Mouse (Mus musculus): Measurements from ENCODE around the gene Nfil3.

Gene Nfil3

DNA sequence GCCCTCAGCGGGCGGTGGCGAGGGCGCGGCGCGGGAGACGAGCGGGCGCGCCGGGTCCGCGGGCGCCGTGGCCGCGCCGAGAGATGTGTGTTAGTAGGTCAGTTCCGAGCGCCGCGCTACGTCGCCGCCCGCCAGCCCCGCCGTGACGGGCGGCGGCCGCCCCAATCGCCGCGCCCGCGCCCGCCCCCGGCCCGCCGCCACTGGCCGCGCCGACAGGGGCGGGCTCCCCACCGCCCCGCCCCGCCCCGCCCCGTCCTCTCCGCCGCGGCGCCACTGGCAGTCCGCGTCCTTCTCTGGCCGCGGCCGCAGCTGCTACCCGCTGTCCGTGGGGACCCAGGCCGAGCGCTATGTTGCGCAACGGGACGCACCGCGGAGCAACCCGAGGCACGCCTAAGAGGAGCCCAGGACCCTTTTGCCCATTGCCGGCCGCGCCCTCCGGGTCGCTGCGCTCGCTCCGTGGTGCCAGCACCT lies at the start of gene Nfil3:
Nfil3 (minus strand) TSS at position 123 of the 471 bp plus-strand sequence.
- DNase-seq (ENCODE audit: low read depth, low spot score): no peak

DNA sequence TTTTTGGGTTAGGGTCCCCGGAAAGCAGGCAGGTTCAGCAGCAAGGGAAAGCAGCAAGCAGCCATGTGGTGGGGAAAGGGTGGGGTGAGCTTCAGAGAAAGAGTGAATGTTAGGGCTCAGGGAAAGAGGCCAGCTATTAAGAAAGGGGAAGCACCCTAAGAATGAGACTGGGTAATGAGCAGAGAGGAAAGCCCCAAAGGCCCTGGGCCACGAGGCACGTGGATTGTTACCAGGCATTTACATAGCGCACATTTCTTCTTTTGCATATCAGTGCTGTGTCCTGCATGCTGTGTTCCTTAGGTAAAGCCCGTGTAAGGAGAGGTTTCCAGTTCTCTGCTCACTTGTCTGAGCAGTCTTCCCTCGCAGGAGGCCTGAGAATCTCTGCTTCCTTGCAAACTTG lies 43.4 kb upstream of the Nfil3 start:
- no peak for DNase-seq (ENCODE audit: low read depth, low spot score)

DNA sequence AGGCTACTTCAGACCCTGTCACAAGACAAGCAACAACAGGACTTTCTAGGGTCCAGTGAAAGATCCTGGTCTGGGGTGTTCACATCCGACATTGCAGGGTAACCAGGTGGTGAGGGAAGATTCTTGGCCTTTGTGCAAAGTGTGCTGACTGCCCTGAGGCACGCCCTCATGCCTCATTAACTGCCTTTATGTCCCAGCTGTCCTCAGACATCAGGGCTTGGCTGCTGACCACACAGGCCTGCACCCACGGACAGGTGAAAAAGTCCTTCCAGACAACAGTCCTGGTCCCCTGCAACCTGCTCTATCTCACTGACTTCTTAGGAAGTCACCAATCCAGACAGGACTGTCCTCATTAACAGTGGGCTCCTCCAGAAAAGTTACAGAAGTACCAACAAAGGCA lies 39.4 kb upstream of the Nfil3 start:
- DNase-seq (ENCODE audit: low read depth, low spot score): no peak

DNA sequence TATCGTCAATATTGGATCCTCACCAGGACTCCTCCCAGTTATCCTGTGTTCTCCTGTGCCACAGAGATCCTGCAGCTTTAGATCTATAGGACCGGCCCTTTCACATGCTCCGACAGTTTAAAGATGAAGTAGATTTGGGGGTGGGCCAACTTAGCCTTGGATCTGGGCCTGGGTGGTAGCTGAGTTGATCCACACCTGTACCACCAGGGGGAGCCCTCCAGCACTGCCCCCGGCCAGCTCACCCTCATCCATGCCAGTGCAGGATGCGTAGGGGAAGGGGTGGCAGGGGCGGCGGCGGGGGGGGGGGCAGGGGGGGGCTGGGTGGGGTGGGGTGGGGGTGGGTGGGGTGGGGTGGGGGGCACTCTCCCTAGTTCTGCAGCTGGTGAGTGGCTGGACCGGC lies 38.7 kb upstream of the Nfil3 start:
- DNase-seq (ENCODE audit: low read depth, low spot score): no peak

DNA sequence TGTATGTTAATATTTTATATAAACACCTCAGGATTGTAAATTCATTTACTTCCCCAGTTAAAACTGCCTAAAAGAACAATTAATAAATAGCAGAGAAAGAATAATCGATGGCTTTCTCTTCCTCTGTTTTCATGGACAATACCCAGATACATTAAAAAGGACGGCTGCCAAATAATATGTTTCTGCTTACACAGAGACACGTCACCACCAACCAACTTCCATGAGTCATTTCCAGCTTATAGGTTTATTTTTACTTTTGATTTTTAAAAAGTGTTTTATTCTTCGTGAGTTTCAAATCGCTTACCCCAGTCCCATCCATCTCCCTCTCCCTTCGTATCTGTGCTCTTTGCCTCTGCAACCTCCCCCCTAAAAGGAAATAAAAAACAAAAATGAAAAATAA lies 38.1 kb upstream of the Nfil3 start:
- DNase-seq (ENCODE audit: low read depth, low spot score): no peak

DNA sequence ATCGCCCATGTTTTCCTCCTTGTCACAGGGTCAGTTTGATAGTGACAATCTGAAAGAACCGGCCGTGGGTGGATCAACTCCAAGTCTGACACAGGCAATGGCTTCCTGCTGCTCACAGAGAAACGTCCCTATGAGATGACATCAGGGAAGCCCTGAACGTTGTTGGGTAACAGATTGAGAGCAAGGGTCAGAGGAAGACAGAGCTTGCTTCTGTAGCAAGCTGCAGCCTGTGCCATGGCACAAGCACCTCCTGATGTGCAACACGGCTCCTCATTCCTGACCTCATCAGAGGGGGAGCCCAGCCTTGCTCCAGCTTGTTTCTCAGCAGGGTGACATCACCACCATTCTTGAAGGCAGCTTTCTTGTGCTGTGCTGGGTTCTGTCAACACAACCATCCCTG lies 37.1 kb upstream of the Nfil3 start:
- no peak for DNase-seq (ENCODE audit: low read depth, low spot score)

DNA sequence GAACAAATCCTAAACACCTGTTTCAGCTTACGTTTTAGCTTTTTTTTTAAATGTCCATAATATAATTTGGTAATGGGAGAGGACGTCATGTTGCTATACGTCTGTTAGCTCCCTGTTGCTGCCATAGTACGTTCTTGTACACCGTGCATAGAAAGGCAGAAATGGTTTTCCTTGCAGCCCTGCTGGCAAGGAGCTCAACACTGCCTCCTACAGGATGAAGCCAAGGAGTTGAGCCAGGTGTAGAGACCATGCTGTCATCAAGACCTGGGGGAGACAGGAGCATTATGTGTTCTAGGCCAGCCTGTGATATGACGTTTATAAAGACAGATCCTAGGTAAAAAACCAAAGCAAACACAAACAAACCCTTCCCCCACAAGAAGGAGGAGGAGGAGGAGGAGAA lies 36.2 kb upstream of the Nfil3 start:
- no peak for DNase-seq (ENCODE audit: low read depth, low spot score)

DNA sequence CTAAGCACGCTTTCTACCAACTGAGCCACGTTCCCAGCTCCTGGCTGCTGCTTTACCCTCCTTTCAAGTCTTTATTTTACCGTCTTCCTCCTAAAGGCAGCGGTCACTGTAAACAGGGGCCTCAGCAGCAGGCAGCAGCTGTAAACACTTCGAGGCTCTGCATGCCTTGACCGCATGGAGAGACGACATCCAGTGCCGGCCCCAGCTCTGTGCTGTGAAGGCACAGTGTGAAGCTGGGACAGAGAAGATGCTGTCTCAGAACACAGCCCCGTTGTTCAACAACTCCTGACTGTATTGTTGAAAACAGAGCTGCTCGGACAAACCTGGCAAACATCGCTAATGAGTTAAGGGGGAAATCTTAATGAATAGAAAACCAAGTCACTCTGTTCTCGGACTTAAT lies 30.6 kb upstream of the Nfil3 start:
- DNase-seq (ENCODE audit: low read depth, low spot score): peak; percentile 56

DNA sequence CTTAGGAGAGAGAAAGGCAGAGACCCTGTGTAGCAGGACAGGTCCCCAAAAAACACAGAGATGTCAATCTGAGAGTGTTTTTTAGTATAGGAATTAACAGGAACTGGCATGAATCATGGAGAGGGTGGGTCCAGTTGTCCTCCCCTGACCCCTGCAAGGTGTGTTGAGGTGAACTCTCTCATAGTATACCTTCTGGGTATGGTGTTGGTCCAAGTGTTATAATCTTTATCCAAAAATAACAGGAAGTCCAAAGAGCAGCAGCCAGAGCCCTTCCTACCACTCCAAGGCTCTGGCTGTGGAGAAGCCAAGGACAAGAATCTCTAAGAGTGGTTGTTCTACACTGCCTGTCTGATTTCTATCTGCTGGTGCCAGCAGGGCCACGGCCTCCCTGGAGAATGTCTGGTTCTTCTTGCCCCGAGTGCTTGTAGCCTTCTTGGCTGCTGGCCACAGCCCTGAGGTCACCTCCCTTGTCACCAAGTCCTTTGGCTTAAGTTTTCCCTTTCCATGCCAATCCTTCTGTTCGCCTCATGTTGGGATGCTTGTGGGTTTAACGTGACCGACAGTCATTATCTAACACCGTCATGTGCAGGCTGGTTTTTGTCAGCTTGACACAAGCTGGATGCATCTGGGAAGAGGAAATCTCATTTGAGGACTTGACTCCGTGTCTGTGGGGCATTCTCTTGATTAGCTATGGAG lies 27.8 kb upstream of the Nfil3 start:
- DNase-seq (ENCODE audit: low read depth, low spot score): no peak

DNA sequence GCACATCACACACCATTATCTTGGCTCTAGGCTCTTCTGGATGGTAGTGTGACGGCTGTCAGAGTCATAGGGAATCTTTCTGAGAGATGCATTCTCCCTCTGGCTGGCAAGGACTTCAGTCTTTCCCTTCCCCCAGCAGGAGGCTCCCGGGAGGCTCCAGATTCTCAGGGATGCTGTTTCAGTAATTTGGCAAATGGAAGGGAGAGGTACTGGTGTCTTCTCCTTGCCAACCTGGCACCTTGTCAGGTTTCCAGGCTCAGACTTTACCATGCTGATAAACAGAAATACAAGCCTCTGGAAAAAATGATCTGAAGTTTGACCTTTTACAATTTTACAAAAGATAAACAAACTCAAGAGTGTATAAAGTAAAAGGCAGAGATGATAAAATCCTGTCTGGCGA lies 26.9 kb upstream of the Nfil3 start:
- DNase-seq (ENCODE audit: low read depth, low spot score): no peak

DNA sequence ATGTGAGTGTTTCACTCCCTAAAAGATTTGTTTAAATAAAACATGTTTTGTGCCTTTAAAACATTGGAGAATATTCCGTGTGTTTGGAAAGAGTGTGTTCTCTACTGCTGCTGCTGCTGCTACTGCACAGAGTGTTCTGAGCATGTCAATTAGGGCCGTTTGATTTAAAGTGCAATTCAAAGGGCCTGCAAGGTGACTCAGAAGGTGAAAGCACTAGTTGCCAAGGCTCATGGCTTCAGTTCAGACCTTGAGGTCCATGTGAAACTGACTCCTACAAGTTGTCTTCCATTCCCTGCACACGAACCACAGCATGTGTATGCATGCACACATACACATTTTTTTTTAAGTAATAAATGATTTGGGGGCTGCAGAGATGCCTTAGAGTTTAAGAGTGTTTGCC lies 22.4 kb upstream of the Nfil3 start:
- DNase-seq (ENCODE audit: low read depth, low spot score): no peak

DNA sequence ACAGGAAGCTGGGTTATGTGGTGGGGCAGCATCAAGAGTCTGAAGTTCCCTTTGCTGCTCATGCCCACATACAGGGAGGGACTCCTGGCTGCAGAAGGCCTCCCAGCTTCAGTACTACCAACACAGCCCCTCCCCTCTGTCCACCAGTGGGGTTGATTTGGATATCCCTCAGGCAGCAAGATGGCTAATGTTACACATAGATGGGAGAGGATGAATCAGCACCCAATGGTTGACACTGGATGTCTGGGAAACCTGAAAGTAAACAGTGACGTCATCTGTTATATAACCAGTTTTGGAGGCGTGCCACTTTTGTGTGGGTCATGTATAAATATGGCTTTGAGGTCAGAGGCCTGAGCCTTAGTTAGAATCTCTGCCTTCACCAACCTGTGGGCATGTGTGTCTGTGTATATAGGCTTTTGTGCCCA lies 20.6 kb upstream of the Nfil3 start:
- no peak for DNase-seq (ENCODE audit: low read depth, low spot score)

DNA sequence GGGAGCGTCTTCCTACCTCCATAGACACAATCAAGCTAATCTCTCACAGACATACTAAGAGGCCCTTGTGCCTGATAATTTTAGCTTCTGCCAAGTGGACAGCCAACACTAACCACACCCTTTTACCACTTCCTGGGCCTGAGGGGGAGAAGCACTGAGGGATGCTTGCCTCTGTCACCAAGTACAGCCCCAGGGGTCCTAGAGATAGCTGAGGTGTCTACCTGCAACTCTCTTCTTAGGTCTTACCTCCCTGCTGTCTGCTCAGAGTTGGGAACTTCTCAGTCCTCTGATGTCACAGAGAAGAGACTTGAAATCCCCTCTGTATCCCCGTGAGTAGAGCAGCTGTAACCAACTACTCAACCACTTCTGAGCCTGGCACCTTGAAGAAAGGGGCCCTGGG lies 19.6 kb upstream of the Nfil3 start:
- DNase-seq (ENCODE audit: low read depth, low spot score): no peak

DNA sequence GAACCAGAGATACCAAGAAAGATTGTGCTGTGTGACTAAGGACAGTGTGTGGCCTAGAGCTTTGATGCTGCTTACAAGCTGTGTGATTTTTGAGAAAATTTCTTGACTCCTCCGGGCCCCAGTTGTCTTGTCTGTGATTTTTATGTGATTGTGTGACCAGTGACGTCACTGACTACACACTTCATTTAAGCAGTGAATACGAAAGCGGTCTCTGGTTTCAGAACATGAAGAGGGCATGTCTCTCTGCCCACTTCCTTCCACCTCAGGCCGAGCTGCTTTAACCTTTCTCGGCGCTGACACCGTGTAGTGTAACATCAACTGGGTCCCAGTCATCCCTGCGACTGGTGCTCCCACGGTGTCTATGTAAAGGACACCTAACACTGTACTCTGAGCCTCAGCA lies 17.7 kb upstream of the Nfil3 start:
- DNase-seq (ENCODE audit: low read depth, low spot score): no peak

DNA sequence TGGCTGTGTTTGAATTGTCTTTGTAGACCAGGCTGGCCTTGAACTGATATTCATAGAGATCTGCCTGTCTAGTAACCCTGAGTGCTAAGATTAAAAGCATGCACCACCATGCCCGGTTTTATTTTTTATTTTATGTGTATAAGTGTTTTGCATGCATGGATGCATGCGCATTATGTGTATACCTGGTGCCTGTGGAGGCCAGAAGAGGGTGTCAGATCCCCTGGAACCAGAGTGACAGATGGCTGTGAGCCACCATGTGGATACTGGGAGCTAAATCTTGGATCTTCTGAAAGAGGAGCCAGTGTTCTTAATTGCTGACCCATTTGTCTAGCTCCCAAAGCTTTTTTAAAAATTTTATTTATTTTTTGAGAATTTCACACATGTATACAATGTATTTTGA lies 16.9 kb upstream of the Nfil3 start:
- DNase-seq (ENCODE audit: low read depth, low spot score): no peak

DNA sequence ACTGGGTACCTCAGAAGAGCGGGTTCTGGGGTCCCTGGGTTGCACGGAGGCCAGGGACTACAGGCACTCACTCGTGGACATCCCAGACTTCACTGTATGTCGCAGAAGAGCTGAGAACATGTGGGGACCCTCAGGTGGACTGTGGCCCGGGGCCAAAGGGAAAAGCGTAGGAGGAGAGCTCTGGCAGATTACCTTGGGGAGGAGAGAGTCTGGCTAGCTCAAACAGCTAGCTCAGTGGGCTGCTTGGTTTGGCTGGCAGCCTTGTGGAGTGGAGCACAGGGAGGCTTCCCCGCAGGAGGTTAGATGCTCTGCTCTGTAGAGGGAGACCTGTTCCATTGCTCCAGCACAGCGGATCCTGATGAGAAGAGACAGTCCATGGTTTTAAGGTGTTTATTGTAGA lies 15.3 kb upstream of the Nfil3 start:
- no peak for DNase-seq (ENCODE audit: low read depth, low spot score)

DNA sequence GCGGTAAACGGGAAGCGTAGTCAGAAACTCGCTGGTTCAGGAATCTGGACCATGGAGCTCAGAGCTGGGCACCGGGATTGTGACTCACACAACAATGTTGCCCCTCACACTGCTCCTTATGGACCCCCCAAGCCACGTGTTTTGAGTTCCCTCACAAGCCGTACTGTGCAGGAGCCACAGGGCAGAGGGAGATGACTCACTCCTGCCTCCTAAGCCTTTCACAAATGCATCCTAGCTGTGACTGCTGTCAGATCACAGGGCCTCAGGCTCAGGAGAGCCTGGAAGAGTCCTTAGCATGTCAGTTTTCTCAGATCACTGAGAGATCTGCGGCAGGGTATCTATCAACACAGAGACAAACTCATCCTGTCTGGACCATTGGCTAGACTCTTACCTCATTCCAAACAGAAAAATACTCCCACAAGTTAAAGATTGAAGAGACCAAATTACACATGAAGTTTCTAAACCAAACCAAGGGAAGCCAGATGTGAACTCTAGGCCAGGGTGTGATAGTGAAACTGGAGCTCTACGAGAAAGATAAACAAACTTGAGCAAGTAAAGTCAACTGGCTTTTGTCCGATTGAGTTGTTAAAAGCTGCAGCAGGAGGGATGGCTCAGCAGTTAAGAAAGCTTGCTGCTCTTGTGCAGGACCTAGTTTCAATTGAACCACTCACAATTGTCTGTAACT lies 13.5 kb upstream of the Nfil3 start:
- DNase-seq (ENCODE audit: low read depth, low spot score): no peak

DNA sequence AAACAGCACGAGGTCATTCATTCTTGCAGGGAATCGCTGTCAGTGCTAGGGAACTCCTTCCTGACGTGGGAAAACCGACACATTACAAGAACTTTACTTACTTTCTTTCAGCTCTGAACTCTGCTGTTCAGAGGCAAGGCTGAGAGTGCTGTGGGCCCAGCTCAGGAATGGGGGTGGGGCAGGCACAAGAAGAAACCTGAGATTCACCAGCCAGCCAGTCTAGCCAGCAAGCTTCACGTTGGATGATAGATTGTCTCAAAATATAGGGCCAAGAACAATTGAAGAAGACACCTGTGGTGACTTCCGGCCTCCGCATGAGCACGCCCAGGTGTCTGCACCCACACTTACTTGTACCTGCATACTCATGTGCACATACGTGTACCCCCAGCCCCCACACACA lies 9.3 kb upstream of the Nfil3 start:
- no peak for DNase-seq (ENCODE audit: low read depth, low spot score)

DNA sequence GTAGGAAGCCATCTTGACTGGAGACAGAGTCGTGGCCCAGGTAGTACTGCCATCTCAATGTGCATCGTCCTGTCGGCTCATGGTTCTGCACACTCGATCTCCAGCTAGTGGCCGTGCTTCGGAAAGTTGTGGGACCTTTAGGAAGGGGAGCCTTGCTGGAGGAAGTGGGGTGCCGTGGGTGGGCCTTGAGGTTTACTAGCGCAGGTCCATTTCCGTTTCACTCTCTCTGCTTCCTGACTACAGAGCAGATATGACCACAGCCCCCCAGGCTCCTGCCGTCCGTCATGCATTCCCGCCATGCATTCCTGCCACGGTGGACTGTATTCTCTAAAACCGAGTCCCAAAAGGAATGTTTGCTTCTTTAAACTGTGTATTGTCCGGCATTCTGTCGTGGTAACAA lies 8.1 kb upstream of the Nfil3 start:
- DNase-seq (ENCODE audit: low read depth, low spot score): no peak

DNA sequence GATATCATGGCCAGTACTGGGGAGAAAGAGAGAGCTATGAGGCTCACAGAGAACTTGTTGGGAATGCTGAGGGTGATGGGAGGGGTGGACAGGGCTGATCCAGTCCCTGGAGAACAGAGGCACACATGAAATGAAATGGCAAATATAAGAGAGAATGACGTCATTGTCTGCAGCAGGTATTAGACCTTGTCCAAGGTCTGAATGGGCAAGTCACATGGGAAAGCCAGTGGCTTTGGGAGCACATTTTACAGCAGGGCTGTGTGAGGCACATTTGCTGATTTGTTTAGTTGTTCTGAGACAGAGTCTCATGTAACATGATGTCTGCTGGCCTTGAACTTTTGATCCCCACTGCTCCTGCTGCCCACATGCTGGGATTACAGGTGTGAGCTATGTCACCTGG lies 7.0 kb upstream of the Nfil3 start:
- DNase-seq (ENCODE audit: low read depth, low spot score): no peak

DNA sequence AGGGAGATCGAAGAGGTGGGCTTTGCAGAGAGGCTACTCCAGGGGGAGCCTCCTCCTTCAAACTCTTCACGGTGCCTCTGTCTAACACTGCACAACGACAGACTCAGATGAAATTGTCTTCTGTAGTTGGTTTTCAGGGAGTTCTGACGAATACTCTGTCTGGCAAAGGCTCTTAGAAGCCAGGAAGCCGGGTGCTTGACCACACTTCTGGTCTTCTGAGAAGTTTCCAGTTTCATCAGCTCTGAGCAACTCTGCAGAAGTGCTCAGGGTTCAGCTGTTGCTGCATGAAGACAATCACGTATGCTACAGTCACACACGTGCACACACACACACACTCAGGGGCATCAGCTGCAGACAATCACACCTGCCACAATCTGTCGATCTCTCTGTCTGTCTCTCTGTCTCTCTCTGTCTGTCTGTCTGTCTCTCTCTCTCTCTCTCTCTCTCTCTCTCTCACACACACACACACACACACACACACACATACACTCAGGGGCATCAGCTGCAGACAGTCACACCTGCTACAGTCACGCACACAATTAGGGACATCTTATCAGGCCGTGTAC lies 5.4 kb upstream of the Nfil3 start:
- DNase-seq (ENCODE audit: low read depth, low spot score): no peak

DNA sequence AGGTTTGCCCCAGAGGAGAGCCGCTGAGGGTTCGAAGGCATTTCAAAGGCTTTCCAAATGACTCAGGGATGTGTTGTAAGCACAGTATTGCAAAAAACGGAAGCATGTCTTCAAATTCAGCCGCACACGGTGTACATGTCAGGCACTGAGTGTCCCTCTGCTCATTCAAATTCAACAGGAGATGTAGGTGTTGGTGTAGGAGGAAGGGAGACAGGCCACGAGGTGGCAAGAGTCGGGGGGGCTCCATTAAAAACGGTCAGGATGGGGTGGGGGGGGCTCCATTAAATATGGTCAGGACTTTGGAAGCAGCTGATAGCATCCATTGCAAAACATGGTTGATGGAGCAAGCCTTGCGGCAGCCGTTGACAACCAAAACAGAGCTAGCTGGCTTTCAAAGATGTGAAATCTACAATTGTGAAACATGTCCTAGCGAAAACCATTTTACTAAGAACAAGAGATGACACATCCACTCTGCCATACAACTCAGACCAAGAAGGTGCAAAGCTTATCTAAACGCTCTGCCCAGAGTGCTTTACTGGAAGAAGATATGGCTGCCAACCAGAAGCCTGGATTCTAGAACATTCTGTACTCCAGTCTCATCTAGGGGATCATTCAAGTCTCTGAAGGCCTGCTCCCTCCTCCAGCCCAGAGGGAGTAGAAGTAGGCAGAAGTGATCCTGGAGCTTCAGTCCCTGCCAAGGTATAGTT lies 4.8 kb upstream of the Nfil3 start:
- no peak for DNase-seq (ENCODE audit: low read depth, low spot score)

DNA sequence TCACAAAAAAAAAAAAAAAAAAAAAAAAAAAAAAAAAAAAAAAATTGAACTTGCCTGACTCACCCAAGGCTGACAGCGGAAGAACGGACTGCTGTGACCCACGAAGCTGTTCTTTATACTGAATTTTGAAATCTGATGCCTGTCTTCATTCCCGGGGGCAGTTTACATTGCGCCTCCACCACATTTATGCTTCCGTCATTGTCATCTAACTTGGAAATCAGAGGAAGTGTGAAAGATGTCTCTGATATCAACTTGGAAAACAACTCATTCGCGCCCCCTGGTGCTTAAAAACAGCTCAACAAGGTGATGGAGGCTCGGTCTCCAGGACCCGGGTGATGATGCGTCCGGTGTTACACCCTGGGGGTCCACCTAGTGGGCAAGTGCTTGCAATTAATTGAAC lies 1.8 kb upstream of the Nfil3 start:
- DNase-seq (ENCODE audit: low read depth, low spot score): no peak
